Mouse (Mus musculus) kidney, adult 8-10 months (tissue): ENCODE data around the gene Rnf167.

Experiments
- DNase-seq, 2 experiments: peaks; one replicate each; pipeline ENCODE4 v3.0.0; 2022

Gene Rnf167

DNA sequence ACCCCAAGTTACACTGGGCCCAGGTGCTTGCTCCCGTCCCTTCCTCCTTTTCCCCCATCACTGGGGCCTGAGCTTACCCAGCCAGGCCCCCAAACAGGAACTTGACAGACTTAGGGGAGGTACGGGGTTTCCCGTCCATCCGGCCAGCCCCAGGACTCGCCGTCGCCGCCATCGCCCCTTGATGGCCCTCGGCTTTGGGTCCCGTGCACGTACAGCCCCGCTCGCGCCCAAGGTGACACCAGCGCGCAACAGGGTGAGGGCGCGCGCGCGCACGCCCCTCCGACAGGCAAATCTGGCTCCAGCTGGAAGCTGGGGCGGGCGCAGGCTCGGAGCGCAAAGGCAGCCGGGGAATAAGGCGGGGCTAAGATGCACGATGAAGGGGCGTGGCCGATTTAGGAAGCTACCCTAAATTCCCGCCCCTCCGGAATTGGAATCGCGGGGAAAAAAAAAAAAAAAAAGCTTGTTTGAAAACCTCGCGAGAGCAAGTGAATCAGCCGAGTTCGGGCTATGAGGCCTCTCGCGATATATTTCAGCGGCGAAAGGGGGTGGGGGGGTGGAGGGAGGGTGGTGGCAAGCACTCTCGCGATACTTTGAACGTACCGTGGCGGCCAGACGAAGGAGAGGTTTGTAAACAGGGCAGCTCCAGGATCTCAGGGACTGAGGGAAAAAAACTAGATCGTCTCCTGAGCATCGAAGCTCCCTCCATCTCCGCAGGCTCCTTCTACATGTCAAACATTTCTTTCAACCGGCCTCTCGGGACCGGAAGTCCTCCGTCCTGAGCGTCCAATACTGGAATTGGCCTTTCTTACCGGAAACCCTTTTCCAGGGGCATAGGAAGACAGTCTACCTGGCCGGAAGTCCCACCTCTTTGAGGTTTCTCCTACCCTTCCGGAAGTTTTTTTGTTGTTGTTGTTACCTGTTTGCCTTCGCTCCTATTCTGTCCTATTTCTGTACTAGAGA, at the start of gene Rnf167, which contains the start of gene Slc25a11:
Rnf167 (plus strand) TSS at position 545 of the 960 bp plus-strand sequence.
Slc25a11 (minus strand) TSS at position 789 of the 960 bp plus-strand sequence.
- peak; percentile 98 for DNase-seq

GRCm38 (mm10) chr11:70597301-70597700, 49.7 kb upstream of the Rnf167 start:
- DNase-seq: no peak

GRCm38 (mm10) chr11:70598451-70598953, 48.5 kb upstream of the Rnf167 start:
- no peak for DNase-seq

- peak; percentile 69 to 88 for DNase-seq
Observed at GRCm38 (mm10) chr11:70605024-70605566, 41.9 kb upstream of the Rnf167 start.

GRCm38 (mm10) chr11:70606717-70607116, 40.3 kb upstream of the Rnf167 start:
- DNase-seq: no peak

DNA sequence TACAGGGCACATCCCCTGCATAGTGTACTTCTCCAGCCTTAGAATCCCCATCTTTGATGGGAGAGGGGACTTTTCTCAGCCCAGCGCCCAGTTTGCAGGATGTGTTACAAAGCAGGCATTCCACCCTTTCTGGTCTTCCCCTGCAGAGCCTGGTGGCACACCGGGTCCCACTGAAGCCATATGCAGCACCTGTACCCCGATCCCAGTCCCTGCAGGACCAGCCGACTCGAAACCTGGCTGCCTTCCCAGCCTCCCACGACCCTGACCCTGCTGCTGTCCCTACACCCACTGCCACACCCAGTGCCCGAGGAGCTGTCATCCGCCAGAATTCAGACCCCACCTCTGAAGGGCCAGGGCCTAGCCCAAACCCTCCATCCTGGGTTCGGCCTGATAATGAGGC, 39.4 kb upstream of the Rnf167 start:
- DNase-seq: no peak

DNA sequence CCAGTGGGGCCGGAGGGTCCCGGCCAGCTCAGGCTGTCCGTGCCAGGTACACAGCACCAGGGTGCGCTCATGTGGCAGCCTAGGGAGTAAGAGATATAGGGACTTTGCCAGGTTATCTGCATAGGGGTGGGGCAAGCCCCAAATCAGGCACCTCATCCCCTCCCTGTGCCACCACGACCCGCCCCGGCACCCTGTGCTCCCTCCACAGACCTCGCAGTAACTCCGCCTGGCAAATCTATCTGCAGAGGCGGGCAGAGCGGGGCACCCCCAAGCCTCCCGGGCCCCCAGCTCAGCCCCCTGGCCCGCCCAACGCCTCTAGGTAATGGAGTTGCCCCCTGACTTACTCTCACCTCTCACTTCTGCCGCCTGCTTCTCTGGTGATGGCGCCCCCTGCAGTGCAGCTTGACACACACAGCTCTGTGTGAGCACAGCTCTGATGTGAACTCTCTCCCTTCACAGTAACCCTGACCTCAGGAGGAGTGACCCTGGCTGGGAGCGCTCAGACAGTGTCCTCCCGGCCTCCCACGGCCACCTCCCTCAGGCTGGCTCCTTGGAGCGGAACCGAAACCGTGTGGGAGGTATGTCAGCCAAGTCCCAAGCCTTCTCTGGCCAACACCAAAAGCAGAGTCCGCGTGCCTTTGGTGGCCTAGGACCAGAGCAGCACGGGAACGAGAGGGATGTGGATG, 38.5 kb upstream of the Rnf167 start:
- peak; percentile 64 to 72 for DNase-seq

DNA sequence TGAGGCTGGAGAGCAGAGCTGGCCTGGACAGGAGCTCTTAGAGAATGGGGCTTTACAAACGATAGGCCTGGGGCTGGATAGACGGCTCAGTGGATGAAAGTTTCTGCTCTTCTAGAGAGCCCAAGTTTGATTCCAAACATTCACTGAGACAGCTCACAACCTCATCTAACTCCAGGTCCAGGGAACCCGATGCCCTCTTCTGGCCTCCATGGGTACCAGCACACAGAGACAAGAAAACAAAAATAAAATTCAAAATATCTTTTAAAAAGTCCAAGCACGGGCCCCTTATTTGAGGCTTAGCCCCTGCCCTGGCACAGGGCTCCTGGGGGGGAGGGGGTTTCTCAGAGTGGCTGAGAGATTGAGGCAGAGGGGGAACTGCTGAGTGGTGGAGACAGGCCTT, 36.3 kb upstream of the Rnf167 start:
- DNase-seq: no peak

DNA sequence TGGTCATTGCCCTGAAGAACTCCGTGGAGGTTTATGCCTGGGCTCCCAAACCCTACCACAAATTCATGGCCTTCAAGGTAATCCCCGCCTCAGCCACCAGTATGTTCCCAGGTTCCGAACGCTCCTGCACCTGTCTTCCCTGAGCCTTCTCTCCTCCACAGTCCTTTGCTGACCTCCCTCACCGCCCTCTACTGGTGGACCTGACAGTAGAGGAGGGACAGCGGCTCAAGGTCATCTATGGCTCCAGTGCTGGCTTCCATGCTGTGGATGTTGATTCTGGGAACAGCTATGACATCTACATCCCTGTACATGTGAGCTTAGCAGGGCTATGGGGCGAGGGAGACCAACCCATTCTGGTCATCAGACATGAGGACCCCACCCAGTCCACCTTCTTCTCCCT, 34.5 kb upstream of the Rnf167 start:
- DNase-seq: no peak

- DNase-seq: peak; percentile 54 to 71
Observed at GRCm38 (mm10) chr11:70615074-70615473, 32.0 kb upstream of the Rnf167 start.

GRCm38 (mm10) chr11:70615516-70616093, 31.4 kb upstream of the Rnf167 start, which contains the start of gene 4930544D05Rik:
4930544D05Rik (plus strand) TSS chr11:70615848.
- no peak for DNase-seq

DNA sequence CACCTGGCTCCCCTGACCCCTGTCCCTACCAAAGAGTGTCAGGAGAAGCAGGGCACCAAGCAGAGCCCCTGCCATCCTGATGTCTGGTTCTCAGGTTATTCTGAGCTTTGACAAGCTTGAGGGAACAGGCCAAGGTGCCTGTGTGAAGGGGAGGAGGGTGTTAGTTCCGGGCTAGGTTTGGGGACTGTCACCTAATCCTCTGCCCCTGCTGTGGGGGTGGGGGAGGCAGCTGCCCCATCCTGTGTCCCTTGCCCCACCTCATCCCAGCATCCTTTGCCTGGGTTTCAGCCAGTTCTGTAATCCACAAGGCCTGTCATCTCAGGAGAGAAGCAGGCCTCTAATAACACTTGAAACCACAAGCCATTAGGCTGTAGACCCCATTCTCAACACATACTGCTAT, 27.9 kb upstream of the Rnf167 start, which contains the start of gene Chrne:
Chrne (minus strand) TSS at position 116 of the 400 bp plus-strand sequence.
- no peak for DNase-seq

GRCm38 (mm10) chr11:70621972-70622814, 24.8 kb upstream of the Rnf167 start:
- DNase-seq: no peak

- DNase-seq: no peak
Observed at GRCm38 (mm10) chr11:70623053-70623742, 23.8 kb upstream of the Rnf167 start.

DNA sequence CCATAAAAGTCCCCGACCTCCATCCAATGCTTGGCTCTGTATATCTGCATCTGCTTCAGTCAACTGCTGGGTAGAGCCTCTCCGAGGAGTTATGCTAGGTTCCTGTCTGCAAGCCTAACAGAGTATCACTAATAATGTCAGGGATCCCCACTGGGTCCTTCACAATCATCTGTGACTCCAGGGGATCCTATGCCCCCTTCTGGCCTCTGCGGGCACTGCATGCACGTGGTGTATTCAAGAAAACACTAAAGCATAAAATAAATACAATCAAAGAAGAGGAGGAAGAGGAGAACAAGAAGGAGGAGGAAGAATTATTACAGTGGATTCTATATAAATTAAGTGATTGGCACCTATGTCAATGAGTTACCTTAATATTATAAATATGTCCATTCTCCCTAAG, 21.6 kb upstream of the Rnf167 start:
- DNase-seq: peak in 1 of 2 experiments; percentile 59

GRCm38 (mm10) chr11:70626877-70627276, 20.2 kb upstream of the Rnf167 start:
- peak in 1 of 2 experiments; percentile 51 for DNase-seq

DNA sequence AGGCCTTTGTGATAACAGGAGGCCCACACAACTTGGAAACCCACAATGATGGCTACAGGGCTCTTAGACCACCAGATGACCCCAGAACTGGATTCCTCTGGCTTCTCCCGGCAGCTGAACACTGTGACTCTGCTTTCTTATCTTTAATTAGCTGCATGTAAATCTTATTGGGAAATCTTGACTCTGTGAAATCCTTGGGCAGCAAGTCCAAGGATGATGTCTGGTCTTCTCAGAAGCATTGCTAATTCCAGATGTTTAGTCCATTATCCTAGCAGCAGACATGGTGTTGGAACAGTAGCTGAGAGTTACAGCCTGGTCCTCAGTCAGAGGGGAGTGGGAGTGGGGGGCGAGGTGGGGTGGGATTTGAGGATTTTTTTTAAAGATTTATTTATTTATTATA, 18.6 kb upstream of the Rnf167 start:
- no peak for DNase-seq

- DNase-seq: no peak
Observed at GRCm38 (mm10) chr11:70629557-70629956, 17.5 kb upstream of the Rnf167 start.

- DNase-seq: peak; percentile 69 to 80
Observed at GRCm38 (mm10) chr11:70630129-70630528, 16.9 kb upstream of the Rnf167 start.

DNA sequence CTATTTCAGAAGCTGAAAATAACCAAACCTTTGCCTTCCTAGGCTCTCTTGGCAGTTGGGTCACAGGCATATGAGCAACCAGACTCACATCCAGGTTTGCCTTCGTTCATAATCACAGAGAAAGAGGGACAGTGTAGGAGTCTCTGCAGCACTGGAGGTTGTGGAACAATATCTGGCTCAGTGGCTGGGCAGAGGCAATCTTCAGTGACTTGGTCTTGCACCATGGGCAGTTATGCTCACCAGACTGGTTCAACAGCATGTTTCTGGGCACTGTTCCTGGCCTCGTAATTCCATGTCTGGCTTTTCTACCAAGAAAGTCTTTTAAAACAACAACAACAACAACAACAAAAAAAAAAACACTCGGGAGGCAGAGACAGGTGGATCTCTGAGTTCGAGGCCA, 11.4 kb upstream of the Rnf167 start:
- DNase-seq: no peak

- DNase-seq: no peak
Observed at GRCm38 (mm10) chr11:70637764-70638163, 9.3 kb upstream of the Rnf167 start.
